Mouse (Mus musculus): Measurements from ENCODE around the gene Ctse.

GRCm38 (mm10) chr1:131690435-131690834, 52.3 kb downstream of the Ctse start:
- no peak for TF ChIP-seq POLR2A (IDR thresholded peaks at IDR 0.05; ENCODE audit: insufficient read depth, low read length)
- TF ChIP-seq CTCF (IDR thresholded peaks at IDR 0.05; ENCODE audit: low read depth, low read length) = no peak
- TF ChIP-seq EP300 (IDR thresholded peaks at IDR 0.05; ENCODE audit: insufficient read depth, low read depth, low read length) = no peak

Measured in ES-Bruce4 (cell line).